Mouse (Mus musculus): ENCODE results near the gene AC129217.1. TPM values are rescaled to one million over a fixed set of nuclear protein-coding genes. Genes with fewer than 3 reads are reported as not detected.
"Not testable (repeated sequence)": the region's sequence is repeated elsewhere in the genome, so short reads cannot be mapped to it uniquely, and the experiment has no call there.

The AC129217.1 gene
- total RNA-seq, 2 experiments from 2014 or later = not detected

GRCm38 (mm10) chr19:8821146-8821545 is 8.4 kb upstream of the AC129217.1 start:
- ATAC-seq (replicated peaks; ENCODE audit: low FRiP score, poor library complexity, severe bottlenecking) = no peak

- no peak for ATAC-seq (replicated peaks; ENCODE audit: low FRiP score, poor library complexity, severe bottlenecking)
These were observed 6.9 kb upstream of the AC129217.1 start for GRCm38 (mm10) chr19:8822696-8823095.

GRCm38 (mm10) chr19:8830664-8831063 is 1.1 kb downstream of the AC129217.1 start:
- ATAC-seq (replicated peaks; ENCODE audit: low FRiP score, poor library complexity, severe bottlenecking) = no peak

- ATAC-seq (replicated peaks; ENCODE audit: low FRiP score, poor library complexity, severe bottlenecking) = no peak
These were observed 1.7 kb downstream of the AC129217.1 start for GRCm38 (mm10) chr19:8831262-8831661.

GRCm38 (mm10) chr19:8832971-8833370 is 3.4 kb downstream of the AC129217.1 start:
- ATAC-seq (replicated peaks; ENCODE audit: low FRiP score, poor library complexity, severe bottlenecking) = no peak

GRCm38 (mm10) chr19:8836327-8836726 is 6.8 kb downstream of the AC129217.1 start:
- not testable (repeated sequence) for ATAC-seq (replicated peaks; ENCODE audit: low FRiP score, poor library complexity, severe bottlenecking)

GRCm38 (mm10) chr19:8837251-8837791 is 7.7 kb downstream of the AC129217.1 start, which contains the start of gene Bscl2:
Bscl2 (plus strand) TSS chr19:8837467.
- ATAC-seq (replicated peaks; ENCODE audit: low FRiP score, poor library complexity, severe bottlenecking) = peak; percentile 77

- ATAC-seq (replicated peaks; ENCODE audit: low FRiP score, poor library complexity, severe bottlenecking) = no peak
These were observed 8.6 kb downstream of the AC129217.1 start for GRCm38 (mm10) chr19:8838041-8838730.

GRCm38 (mm10) chr19:8839103-8839907 is 9.7 kb downstream of the AC129217.1 start, which contains the start of gene Gng3:
Gng3 (minus strand) TSS chr19:8839194.
- ATAC-seq (replicated peaks; ENCODE audit: low FRiP score, poor library complexity, severe bottlenecking) = no peak

GRCm38 (mm10) chr19:8839908-8840791 is 10.6 kb downstream of the AC129217.1 start:
- ATAC-seq (replicated peaks; ENCODE audit: low FRiP score, poor library complexity, severe bottlenecking) = peak; percentile 82

GRCm38 (mm10) chr19:8841012-8841411 is 11.4 kb downstream of the AC129217.1 start:
- no peak for ATAC-seq (replicated peaks; ENCODE audit: low FRiP score, poor library complexity, severe bottlenecking)

GRCm38 (mm10) chr19:8842961-8843360 is 13.4 kb downstream of the AC129217.1 start:
- no peak for ATAC-seq (replicated peaks; ENCODE audit: low FRiP score, poor library complexity, severe bottlenecking)

GRCm38 (mm10) chr19:8844371-8845129 is 15.0 kb downstream of the AC129217.1 start:
- peak; percentile 51 for ATAC-seq (replicated peaks; ENCODE audit: low FRiP score, poor library complexity, severe bottlenecking)

- ATAC-seq (replicated peaks; ENCODE audit: low FRiP score, poor library complexity, severe bottlenecking) = no peak
These were observed 18.8 kb downstream of the AC129217.1 start for GRCm38 (mm10) chr19:8848356-8848755.

GRCm38 (mm10) chr19:8850402-8850901 is 20.9 kb downstream of the AC129217.1 start, which contains the start of gene Lrrn4cl:
Lrrn4cl (plus strand) TSS chr19:8850768.
- ATAC-seq (replicated peaks; ENCODE audit: low FRiP score, poor library complexity, severe bottlenecking) = no peak

- ATAC-seq (replicated peaks; ENCODE audit: low FRiP score, poor library complexity, severe bottlenecking) = no peak
These were observed 22.1 kb downstream of the AC129217.1 start for GRCm38 (mm10) chr19:8851639-8852038.

GRCm38 (mm10) chr19:8852236-8852928 is 22.8 kb downstream of the AC129217.1 start:
- ATAC-seq (replicated peaks; ENCODE audit: low FRiP score, poor library complexity, severe bottlenecking) = no peak

- no peak for ATAC-seq (replicated peaks; ENCODE audit: low FRiP score, poor library complexity, severe bottlenecking)
These were observed 23.5 kb downstream of the AC129217.1 start for GRCm38 (mm10) chr19:8853117-8853516.
